Mouse (Mus musculus): ENCODE measurements around the gene Spred2. TPM values are rescaled to one million over a fixed set of nuclear protein-coding genes. Genes with fewer than 3 reads are reported as not detected.

Gene Spred2
- polyA plus RNA-seq, 1 experiment, result 25.4 TPM

- Histone ChIP-seq H3K4me1 (replicated peaks; ENCODE audit: control insufficient read depth, insufficient read depth, low read length) (peaks cover 17% of the 10 kb centered on the region), H3K27ac (ENCODE audit: control insufficient read depth, insufficient read depth, low read length) (peak overlapping the region; percentile 94), H3K4me3 (ENCODE audit: control insufficient read depth, insufficient read depth, low read length) (peak overlapping the region; percentile 96), H3K36me3 (ENCODE audit: control insufficient read depth, insufficient read depth, low read length) (no peaks in the 10 kb centered on the region), H3K27me3 (ENCODE audit: control insufficient read depth, insufficient read depth, low read length) (no peaks in the 10 kb centered on the region)
- peak; percentile 70 for DNase-seq
- under 1% methylated on average over 29 of the region's 29 CpGs for WGBS
- TF ChIP-seq CTCF (IDR thresholded peaks at IDR 0.05; ENCODE audit: borderline replicate concordance, control insufficient read depth, extremely low read depth, insufficient read depth, low read length, poor library complexity) (0 out of 2 replicates have a peak, but pooled peaks have one; percentile 4), POLR2A (IDR thresholded peaks at IDR 0.05; ENCODE audit: control insufficient read depth, extremely low read depth, insufficient read depth, low read length, poor library complexity) (no peak)
Measured at GRCm38 (mm10) chr11:19924757-19925148, 578 bp downstream of the Spred2 start.

GRCm38 (mm10) chr11:19925149-19925975, 1.2 kb downstream of the Spred2 start:
- Histone ChIP-seq H3K4me3 (ENCODE audit: control insufficient read depth, insufficient read depth, low read length) (peak overlapping the region; percentile 96), H3K27ac (ENCODE audit: control insufficient read depth, insufficient read depth, low read length) (peak overlapping the region; percentile 94), H3K36me3 (ENCODE audit: control insufficient read depth, insufficient read depth, low read length) (no peaks in the 10 kb centered on the region), H3K27me3 (ENCODE audit: control insufficient read depth, insufficient read depth, low read length) (no peaks in the 10 kb centered on the region), H3K4me1 (replicated peaks; ENCODE audit: control insufficient read depth, insufficient read depth, low read length) (peaks cover 17% of the 10 kb centered on the region)
- DNase-seq, result peak; percentile 72
- TF ChIP-seq POLR2A (IDR thresholded peaks at IDR 0.05; ENCODE audit: control insufficient read depth, extremely low read depth, insufficient read depth, low read length, poor library complexity) (peak; percentile 62), CTCF (IDR thresholded peaks at IDR 0.05; ENCODE audit: borderline replicate concordance, control insufficient read depth, extremely low read depth, insufficient read depth, low read length, poor library complexity) (no peak)
- WGBS, result under 1% methylated on average over 74 of the region's 75 CpGs

GRCm38 (mm10) chr11:19925976-19926842, 2.0 kb downstream of the Spred2 start:
- peak; percentile 55 for DNase-seq

GRCm38 (mm10) chr11:19926843-19927120, 2.6 kb downstream of the Spred2 start:
- DNase-seq, result no peak
- no peak overlapping the region for H3K27ac ChIP-seq (ENCODE audit: control insufficient read depth, insufficient read depth, low read length)
- TF ChIP-seq POLR2A (IDR thresholded peaks at IDR 0.05; ENCODE audit: control insufficient read depth, extremely low read depth, insufficient read depth, low read length, poor library complexity) (no peak), CTCF (IDR thresholded peaks at IDR 0.05; ENCODE audit: borderline replicate concordance, control insufficient read depth, extremely low read depth, insufficient read depth, low read length, poor library complexity) (no peak)
- H3K36me3 ChIP-seq (ENCODE audit: control insufficient read depth, insufficient read depth, low read length), result no peaks in the 10 kb centered on the region
- 70% methylated on average over 2 of the region's 2 CpGs for WGBS
- peaks cover 17% of the 10 kb centered on the region for H3K4me1 ChIP-seq (replicated peaks; ENCODE audit: control insufficient read depth, insufficient read depth, low read length)
- no peak overlapping the region for H3K4me3 ChIP-seq (ENCODE audit: control insufficient read depth, insufficient read depth, low read length)
- H3K27me3 ChIP-seq (ENCODE audit: control insufficient read depth, insufficient read depth, low read length), result no peaks in the 10 kb centered on the region

More at GRCm38 (mm10) chr11:19925976-19926842, 2.0 kb downstream of the Spred2 start:
- Histone ChIP-seq H3K4me1 (replicated peaks; ENCODE audit: control insufficient read depth, insufficient read depth, low read length) (peaks cover 17% of the 10 kb centered on the region), H3K36me3 (ENCODE audit: control insufficient read depth, insufficient read depth, low read length) (no peaks in the 10 kb centered on the region), H3K27me3 (ENCODE audit: control insufficient read depth, insufficient read depth, low read length) (no peaks in the 10 kb centered on the region), H3K4me3 (ENCODE audit: control insufficient read depth, insufficient read depth, low read length) (peak overlapping the region; percentile 96), H3K27ac (ENCODE audit: control insufficient read depth, insufficient read depth, low read length) (no peak overlapping the region)
- TF ChIP-seq CTCF (IDR thresholded peaks at IDR 0.05; ENCODE audit: borderline replicate concordance, control insufficient read depth, extremely low read depth, insufficient read depth, low read length, poor library complexity) (0 out of 2 replicates have a peak, but pooled peaks have one; percentile 22), POLR2A (IDR thresholded peaks at IDR 0.05; ENCODE audit: control insufficient read depth, extremely low read depth, insufficient read depth, low read length, poor library complexity) (no peak)
- WGBS, result 3% methylated on average over 15 of the region's 15 CpGs

- no peak for DNase-seq
- no peak overlapping the region for H3K27ac ChIP-seq (ENCODE audit: control insufficient read depth, insufficient read depth, low read length)
- H3K4me1 ChIP-seq (replicated peaks; ENCODE audit: control insufficient read depth, insufficient read depth, low read length), result peaks cover 15% of the 10 kb centered on the region
- WGBS, result 90% methylated on average over 4 of the region's 4 CpGs
- H3K4me3 ChIP-seq (ENCODE audit: control insufficient read depth, insufficient read depth, low read length), result no peak overlapping the region
- no peaks in the 10 kb centered on the region for H3K36me3 ChIP-seq (ENCODE audit: control insufficient read depth, insufficient read depth, low read length)
- no peaks in the 10 kb centered on the region for H3K27me3 ChIP-seq (ENCODE audit: control insufficient read depth, insufficient read depth, low read length)
- no peak for TF ChIP-seq CTCF (IDR thresholded peaks at IDR 0.05; ENCODE audit: borderline replicate concordance, control insufficient read depth, extremely low read depth, insufficient read depth, low read length, poor library complexity)
- TF ChIP-seq POLR2A (IDR thresholded peaks at IDR 0.05; ENCODE audit: control insufficient read depth, extremely low read depth, insufficient read depth, low read length, poor library complexity), result no peak
Measured at GRCm38 (mm10) chr11:19928633-19929032, 4.5 kb downstream of the Spred2 start.

DNA sequence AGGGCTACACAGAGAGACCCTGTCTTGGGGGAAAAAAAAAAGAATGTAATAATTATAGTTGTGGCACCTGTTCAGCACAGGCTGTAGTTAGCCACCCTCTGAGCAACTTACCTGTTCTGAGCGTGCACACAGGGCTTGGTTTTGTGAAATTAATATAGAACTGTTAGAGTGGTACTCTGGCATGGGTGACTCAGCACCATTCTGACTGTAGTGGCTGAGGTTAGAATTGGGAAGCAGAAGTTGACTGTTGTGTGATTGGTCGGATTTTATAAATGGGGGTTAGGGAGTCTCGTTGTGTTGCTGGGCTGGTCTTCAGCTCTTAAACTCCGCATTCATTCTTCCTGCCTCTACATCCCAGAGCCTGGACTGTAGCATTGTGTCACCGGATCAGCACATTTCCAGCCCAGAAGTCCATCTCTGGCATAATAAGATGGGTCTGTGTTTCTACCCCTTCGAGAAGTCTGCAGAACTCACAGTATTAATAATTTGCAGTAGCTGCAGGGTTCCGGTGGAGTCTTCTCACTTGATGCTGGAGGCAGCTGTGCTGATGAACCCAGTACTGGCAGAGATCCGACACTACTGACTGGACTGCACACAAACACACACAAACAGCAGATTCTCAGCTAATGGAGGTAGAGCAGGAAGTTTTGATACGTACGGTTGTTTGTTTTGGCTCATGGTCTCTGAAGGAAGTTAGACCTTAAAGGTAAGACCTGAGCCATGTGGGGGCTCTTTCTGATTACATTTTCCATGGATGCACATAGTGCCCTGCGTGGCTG, 5.1 kb downstream of the Spred2 start:
- 60% methylated on average over 11 of the region's 11 CpGs for WGBS
- no peak for DNase-seq
- Histone ChIP-seq H3K4me3 (ENCODE audit: control insufficient read depth, insufficient read depth, low read length) (no peak overlapping the region), H3K27me3 (ENCODE audit: control insufficient read depth, insufficient read depth, low read length) (no peaks in the 10 kb centered on the region), H3K36me3 (ENCODE audit: control insufficient read depth, insufficient read depth, low read length) (no peaks in the 10 kb centered on the region), H3K27ac (ENCODE audit: control insufficient read depth, insufficient read depth, low read length) (no peak overlapping the region), H3K4me1 (replicated peaks; ENCODE audit: control insufficient read depth, insufficient read depth, low read length) (peaks cover 15% of the 10 kb centered on the region)
- TF ChIP-seq CTCF (IDR thresholded peaks at IDR 0.05; ENCODE audit: borderline replicate concordance, control insufficient read depth, extremely low read depth, insufficient read depth, low read length, poor library complexity) (no peak), POLR2A (IDR thresholded peaks at IDR 0.05; ENCODE audit: control insufficient read depth, extremely low read depth, insufficient read depth, low read length, poor library complexity) (no peak)

Data from thymus, adult 2 months (tissue).